Comparison of ENCODE assay signal across 17 mouse cellular contexts in genomic region chr14:54103541-54103940, GRCm38 (mm10).
A peak's percentile ranks its signal among the peaks of the same experiment; 100 is the strongest.
DNase-seq lines count a peak whose midpoint lies in the region; ATAC-seq and TF ChIP-seq lines count a peak whose summit lies in the region.
"Had no signal": no experiment of that assay in that cellular context is flagged by ENCODE, and none has a peak within 500 bp of the region (broad histone marks: within the 10 kb centered on the region; RNA-seq: fewer than 3 reads in every experiment).

No protein-coding gene starts in this region.

- no peak for ATAC-seq in lung, embryonic 14.5 days (ENCODE audit: insufficient read depth)
- ATAC-seq: activated CD4-positive, CD25-positive, alpha-beta regulatory T cell, adult 4 months; CD4-positive, CD25-positive, alpha-beta regulatory T cell, adult 4 months had no signal

- intact Hi-C loops in heart, postnatal 10 days (cut with DNase I) = no loop called here

- no peak overlapping the region; the same call in 1 of the 2 replicates for H3K27ac ChIP-seq in lung, embryonic 14.5 days (ENCODE audit: low read depth)

- H3K9me3 ChIP-seq in lung, embryonic 14.5 days (ENCODE audit: low read depth, low read length) = no peaks in the 10 kb centered on the region
- H3K9me3 ChIP-seq: G1E had no signal

- no peak overlapping the region for H3K4me3 ChIP-seq in lung, embryonic 14.5 days (ENCODE audit: low read depth, low read length)

- no peaks in the 10 kb centered on the region for H3K27me3 ChIP-seq in lung, embryonic 14.5 days (ENCODE audit: insufficient read depth, low read length)
- H3K27me3 ChIP-seq: CH12.LX, Patski had no signal

- no peaks in the 10 kb centered on the region for H3K36me3 ChIP-seq in lung, embryonic 14.5 days (ENCODE audit: insufficient read depth)
- H3K36me3 ChIP-seq: G1E had no signal

- peak; percentile 43 for DNase-seq in heart, adult 11 months
- DNase-seq in heart, postnatal 10 days = no peak
- DNase-seq in lung, embryonic 14.5 days = peak; percentile 44
- no peak for DNase-seq in lung, adult 18-20 months
- DNase-seq in retina, embryonic 14.5 days (ENCODE audit: low spot score) = peak; percentile 61
- DNase-seq in retina, postnatal 1 day = peak; percentile 78
- no peak for DNase-seq in adrenal gland, postnatal 25 days
- no peak for DNase-seq in ovary, postnatal 14 days (ENCODE audit: low spot score)
- DNase-seq: B cell, adult 2 months; cerebellum, adult 11 months; cerebellum, adult 11-12 months; cerebellum, adult 18-20 months had no signal

- H3K4me2 ChIP-seq in lung, embryonic 14.5 days = no peak overlapping the region

- WGBS in lung, embryonic 14.5 days = 46% methylated on average over 5 of the region's 5 CpGs

- H3K4me1 ChIP-seq in lung, embryonic 14.5 days (ENCODE audit: insufficient read depth) = peaks cover 27% of the 10 kb centered on the region

- no peak overlapping the region for H3K9ac ChIP-seq in lung, embryonic 14.5 days

- TF ChIP-seq CTCF in lung, embryonic 14.5 days (IDR thresholded peaks at IDR 0.05; ENCODE audit: low read depth) = no peak

Comparison
In these comparisons a context has a peak if more than half of its experiments do, and no peak if none do; other contexts are left out.
1. DNase-seq: peak in heart, adult 11 months (single experiment), lung, embryonic 14.5 days (single experiment), retina, embryonic 14.5 days (single experiment) and retina, postnatal 1 day (single experiment); none in heart, postnatal 10 days (0 of 2), lung, adult 18-20 months (0 of 2), adrenal gland, postnatal 25 days (single experiment) and ovary, postnatal 14 days (single experiment).